Mouse (Mus musculus) forebrain, embryonic 14.5 days (tissue): ENCODE data around the gene Rap1b. TPM values are rescaled to one million over a fixed set of nuclear protein-coding genes. Genes with fewer than 3 reads are reported as not detected.

Experiments used
- ATAC-seq: fragments of 200-750 bp; cut with Nextera tagmentation; 2 replicates; pipeline ENCODE4 v1.8.0; 2017; ENCODE audit warnings: mild to moderate bottlenecking, moderate library complexity
- DNase-seq: peaks from one replicate; pipeline ENCODE4 v3.0.0-alpha.2; 2015; ENCODE audit warnings: low spot score
- H3K27ac ChIP-seq: fragments of 300-500 bp; sonication (generic); 2 replicates; pipeline ENCODE4 v1.5.1; 2014; ENCODE audit warnings: low read depth, mild to moderate bottlenecking, control low read depth, low read length, moderate library complexity
- H3K27me3 ChIP-seq: fragments of 300-500 bp; sonication (generic); replicated peaks from 2 replicates; pipeline ENCODE4 v1.6.1; 2014; ENCODE audit warnings: low read length, control low read depth, mixed read lengths; ENCODE audit not compliant: control insufficient read depth, insufficient read depth
- H3K36me3 ChIP-seq: fragments of 300-500 bp; sonication (generic); 2 replicates; pipeline ENCODE4 v1.6.1; 2014; ENCODE audit warnings: low read length, control low read depth; ENCODE audit not compliant: control insufficient read depth, insufficient read depth
- H3K4me1 ChIP-seq: fragments of 300-500 bp; sonication (generic); 2 replicates; pipeline ENCODE4 v1.6.1; 2014; ENCODE audit warnings: antibody characterized with exemption, low read length, control low read depth; ENCODE audit not compliant: control insufficient read depth, insufficient read depth
- H3K4me2 ChIP-seq: fragments of 300-500 bp; sonication (generic); 2 replicates; pipeline ENCODE4 v1.6.1; 2014; ENCODE audit warnings: mild to moderate bottlenecking, control low read depth, low read length
- H3K4me3 ChIP-seq: fragments of 300-500 bp; sonication (generic); 2 replicates; pipeline ENCODE4 v1.5.1; 2014; ENCODE audit warnings: low read depth, low read length, control low read depth
- H3K9ac ChIP-seq: fragments of 300-500 bp; sonication (generic); 2 replicates; pipeline ENCODE4 v1.6.1; 2014; ENCODE audit warnings: mild to moderate bottlenecking, low read length, control low read depth, moderate library complexity
- H3K9me3 ChIP-seq: fragments of 300-500 bp; sonication (generic); replicated peaks from 2 replicates; pipeline ENCODE4 v1.6.1; 2016; ENCODE audit warnings: low read length, control low read depth, mixed read lengths; ENCODE audit not compliant: control insufficient read depth
- WGBS: fragments of 180-500 bp; shearing (Covaris S2); extraction: QIAGEN DNeasy Blood & Tissue Kit; methylation state at CpG from one replicate; pipeline ENCODE4 v1.1.7; 2014; 5-methylcytosine and 5-hydroxymethylcytosine counted together
- polyA plus RNA-seq: library from polyadenylated mRNA; unstranded; fragments of >200 nt; fragmentation: Nextera tagmentation; extraction: Ambion mirVana; gene quantifications from 2 replicates; pipeline ENCODE4 v1.2.1, GENCODE M21; 2014

Gene Rap1b
- polyA plus RNA-seq, 1 experiment from 2014 or later, result 138 TPM

GRCm38 (mm10) chr10:117774817-117775120 is 71.1 kb downstream of the Rap1b start:
- Histone ChIP-seq H3K4me2 (no peak overlapping the region), H3K9ac (no peak overlapping the region), H3K36me3 (peaks cover 87% of the 10 kb centered on the region), H3K27me3 (no peaks in the 10 kb centered on the region), H3K27ac (no peak overlapping the region), H3K4me1 (no peaks in the 10 kb centered on the region), H3K9me3 (no peaks in the 10 kb centered on the region), H3K4me3 (no peak overlapping the region)
- 100% methylated on average over 1 of the region's 1 CpGs for WGBS
- DNase-seq, result no peak
- no peak for ATAC-seq

GRCm38 (mm10) chr10:117774011-117774816 is 71.6 kb downstream of the Rap1b start:
- Histone ChIP-seq H3K4me1 (no peaks in the 10 kb centered on the region), H3K27ac (no peak overlapping the region), H3K4me2 (no peak overlapping the region), H3K4me3 (no peak overlapping the region), H3K36me3 (peaks cover 90% of the 10 kb centered on the region), H3K9me3 (no peaks in the 10 kb centered on the region), H3K9ac (no peak overlapping the region), H3K27me3 (no peaks in the 10 kb centered on the region)
- DNase-seq (no peak), ATAC-seq (no peak)
- 96% methylated on average over 22 of the region's 22 CpGs for WGBS

- DNase-seq, result no peak
Measured at GRCm38 (mm10) chr10:117773106-117773720, 72.6 kb downstream of the Rap1b start.

DNA sequence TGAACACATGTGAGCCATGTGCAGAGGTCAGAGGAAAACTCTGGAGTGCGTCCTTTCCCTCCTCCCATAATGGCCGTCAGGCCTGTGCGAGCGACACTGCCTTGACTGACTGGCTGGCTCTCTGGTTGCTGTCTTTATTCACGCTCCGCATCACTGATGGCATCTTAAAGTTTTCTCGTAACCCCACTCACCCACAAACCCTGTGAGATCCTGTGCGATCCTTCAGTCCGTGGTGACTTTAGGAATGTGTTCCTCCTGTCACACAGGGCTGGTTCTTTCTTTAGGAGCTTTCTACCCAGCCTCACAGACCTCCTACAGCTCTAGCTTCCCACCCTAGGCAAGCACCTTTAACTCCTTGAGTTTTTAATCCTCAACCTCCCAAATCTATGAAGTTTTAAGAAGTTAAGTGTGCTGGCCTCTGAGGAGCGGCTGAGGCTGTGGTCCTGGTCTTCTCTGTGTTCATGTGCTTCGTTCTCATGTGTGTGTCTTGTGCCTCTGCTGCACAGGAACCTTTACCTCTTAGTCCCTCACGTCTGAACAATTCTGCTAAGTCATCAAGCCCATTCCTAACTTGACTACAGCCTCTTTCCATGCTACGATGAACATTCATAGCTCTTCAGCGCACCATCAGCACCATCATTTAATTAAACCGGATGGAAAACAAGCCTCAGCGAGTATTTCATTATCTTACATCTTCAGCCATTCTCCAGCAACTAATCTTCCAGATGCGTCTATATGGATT is 73.3 kb downstream of the Rap1b start:
- H3K36me3 ChIP-seq, result peaks cover 83% of the 10 kb centered on the region
- WGBS, result 92% methylated on average over 17 of the region's 17 CpGs
- ATAC-seq, result no peak

More at GRCm38 (mm10) chr10:117773106-117773720, 72.6 kb downstream of the Rap1b start:
- Histone ChIP-seq H3K4me2 (no peak overlapping the region), H3K4me1 (no peaks in the 10 kb centered on the region), H3K9ac (no peak overlapping the region), H3K4me3 (no peak overlapping the region), H3K36me3 (peaks cover 83% of the 10 kb centered on the region), H3K27me3 (no peaks in the 10 kb centered on the region), H3K9me3 (no peaks in the 10 kb centered on the region), H3K27ac (no peak overlapping the region)
- ATAC-seq, result no peak
- 94% methylated on average over 7 of the region's 7 CpGs for whole genome bisulfite sequencing

GRCm38 (mm10) chr10:117771131-117771510 is 74.7 kb downstream of the Rap1b start:
- DNase-seq (no peak), ATAC-seq (no peak)
- Histone ChIP-seq H3K36me3 (peaks cover 84% of the 10 kb centered on the region), H3K4me1 (no peaks in the 10 kb centered on the region), H3K27me3 (no peaks in the 10 kb centered on the region), H3K4me2 (no peak overlapping the region), H3K9ac (no peak overlapping the region), H3K27ac (no peak overlapping the region), H3K4me3 (no peak overlapping the region), H3K9me3 (no peaks in the 10 kb centered on the region)
- WGBS, result 95% methylated on average over 10 of the region's 10 CpGs

More for the DNA sequence above, 73.3 kb downstream of the Rap1b start:
- Histone ChIP-seq H3K9ac (no peak overlapping the region), H3K4me3 (no peak overlapping the region), H3K27ac (no peak overlapping the region), H3K4me2 (no peak overlapping the region), H3K27me3 (no peaks in the 10 kb centered on the region), H3K4me1 (no peaks in the 10 kb centered on the region), H3K9me3 (no peaks in the 10 kb centered on the region)
- no peak for DNase-seq

GRCm38 (mm10) chr10:117770286-117771130 is 75.3 kb downstream of the Rap1b start:
- Histone ChIP-seq H3K36me3 (peaks cover 84% of the 10 kb centered on the region), H3K4me2 (no peak overlapping the region), H3K27me3 (no peaks in the 10 kb centered on the region), H3K27ac (no peak overlapping the region), H3K9me3 (no peaks in the 10 kb centered on the region), H3K9ac (no peak overlapping the region), H3K4me3 (no peak overlapping the region), H3K4me1 (no peaks in the 10 kb centered on the region)
- 94% methylated on average over 18 of the region's 18 CpGs for WGBS
- DNase-seq, result no peak
- ATAC-seq, result no peak

- H3K4me2 ChIP-seq, result no peak overlapping the region
- H3K9ac ChIP-seq, result no peak overlapping the region
- H3K4me3 ChIP-seq, result no peak overlapping the region
- no peaks in the 10 kb centered on the region for H3K27me3 ChIP-seq
- ATAC-seq (no peak), DNase-seq (no peak)
- H3K36me3 ChIP-seq, result peaks cover 84% of the 10 kb centered on the region
- no peaks in the 10 kb centered on the region for H3K9me3 ChIP-seq
- WGBS, result 89% methylated on average over 9 of the region's 9 CpGs
- H3K4me1 ChIP-seq, result no peaks in the 10 kb centered on the region
- no peak overlapping the region for H3K27ac ChIP-seq
Measured at GRCm38 (mm10) chr10:117769541-117770285, 76.1 kb downstream of the Rap1b start.

GRCm38 (mm10) chr10:117768141-117768440 is 77.7 kb downstream of the Rap1b start:
- H3K9me3 ChIP-seq, result no peaks in the 10 kb centered on the region
- H3K4me3 ChIP-seq, result no peak overlapping the region
- no peak overlapping the region for H3K9ac ChIP-seq
- WGBS, result 74% methylated on average over 7 of the region's 7 CpGs
- no peaks in the 10 kb centered on the region for H3K4me1 ChIP-seq
- no peak for ATAC-seq
- peaks cover 81% of the 10 kb centered on the region for H3K36me3 ChIP-seq
- H3K27ac ChIP-seq, result no peak overlapping the region
- no peak for DNase-seq
- no peaks in the 10 kb centered on the region for H3K27me3 ChIP-seq
- no peak overlapping the region for H3K4me2 ChIP-seq
